Mouse (Mus musculus): ENCODE data around the gene Phf5a. TPM values are rescaled to one million over a fixed set of nuclear protein-coding genes. Genes with fewer than 3 reads are reported as not detected.

Gene Phf5a
- total RNA-seq, 2 experiments from 2014 or later = 32.5 to 35.0 TPM

DNA sequence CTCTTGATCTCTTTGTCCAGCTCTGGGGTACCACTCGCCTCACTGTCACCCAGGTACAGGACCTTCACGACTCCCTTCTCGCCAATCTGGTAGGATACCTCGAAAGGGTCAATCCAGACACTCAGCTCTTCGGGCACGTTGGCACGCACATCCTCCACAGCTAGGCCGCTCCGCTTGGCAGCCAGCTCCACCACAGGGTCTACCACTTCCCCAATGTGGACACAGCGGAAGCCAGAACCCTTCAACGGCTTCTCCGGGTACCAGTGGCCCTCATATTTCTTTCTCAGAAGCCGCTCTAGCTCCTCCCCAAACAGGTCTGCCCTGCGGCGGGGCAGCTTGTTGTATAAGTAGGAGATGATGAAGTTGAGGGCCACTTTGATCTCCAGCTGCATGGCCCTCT is 20.3 kb downstream of the Phf5a start:
- no peak for DNase-seq (ENCODE audit: low spot score in 2 of 2)

DNA sequence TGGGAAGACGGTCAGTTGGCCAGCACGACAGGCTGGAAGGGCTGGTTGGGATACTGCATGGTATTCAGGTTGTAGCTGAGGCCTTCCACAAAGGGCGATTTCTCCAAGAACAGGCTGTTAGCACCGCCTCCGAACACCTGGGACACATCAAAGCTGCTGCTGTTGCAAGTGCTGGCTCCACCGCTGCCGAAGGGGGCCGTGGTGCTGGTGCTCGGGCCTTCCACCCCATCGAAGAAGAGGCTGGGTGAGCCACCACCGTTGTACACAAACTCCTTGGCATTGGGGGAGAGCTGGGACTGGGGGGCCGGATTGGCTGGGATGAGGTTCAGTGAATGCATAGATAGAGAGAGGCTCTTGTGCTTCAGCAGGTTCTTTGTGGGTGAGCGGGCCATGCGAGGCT is 21.0 kb downstream of the Phf5a start:
- peak in 1 of 2 experiments; percentile 35 for DNase-seq (ENCODE audit: low spot score in 2 of 2)

DNA sequence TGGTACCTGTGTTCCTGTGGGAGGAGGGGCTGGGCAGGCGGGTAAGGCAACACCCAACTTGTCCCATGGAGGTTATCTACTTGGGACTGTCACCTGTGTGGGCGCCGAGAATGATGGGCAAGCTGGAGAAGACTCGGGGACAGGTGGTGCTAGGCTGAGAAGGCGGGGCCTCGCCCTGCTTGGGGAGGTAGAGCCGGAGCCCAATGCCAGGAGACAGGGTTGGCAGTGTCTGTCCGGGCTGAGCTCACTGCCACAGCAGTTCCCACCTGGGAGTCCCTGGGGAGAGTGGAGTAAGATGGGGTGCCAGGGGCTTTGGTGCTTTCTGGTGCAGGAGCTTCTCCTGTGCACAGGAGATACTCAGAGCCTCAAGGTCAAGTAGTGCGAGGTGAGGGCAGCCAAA is 22.6 kb downstream of the Phf5a start:
- DNase-seq (ENCODE audit: low spot score in 2 of 2) = no peak

DNA sequence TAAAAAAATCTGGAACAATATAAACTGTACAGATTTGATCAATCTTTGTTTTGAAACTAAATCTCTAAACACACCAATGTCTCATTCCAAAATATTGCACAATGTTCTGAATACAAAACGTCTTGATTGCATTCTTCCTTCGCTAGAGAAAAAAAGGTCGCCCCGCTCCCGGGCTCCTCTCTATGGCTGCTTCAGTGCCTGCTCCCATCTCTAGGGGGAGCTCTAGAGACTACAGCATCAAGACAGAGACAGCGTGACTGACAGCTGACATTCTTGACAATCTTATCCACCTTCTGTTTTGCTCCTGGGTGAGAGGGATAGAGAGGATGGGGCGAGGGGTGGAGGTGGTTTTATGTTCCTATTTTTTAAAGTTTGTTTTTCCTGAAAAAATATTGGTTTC is 23.4 kb downstream of the Phf5a start:
- DNase-seq (ENCODE audit: low spot score in 2 of 2) = peak; percentile 39 to 54

DNA sequence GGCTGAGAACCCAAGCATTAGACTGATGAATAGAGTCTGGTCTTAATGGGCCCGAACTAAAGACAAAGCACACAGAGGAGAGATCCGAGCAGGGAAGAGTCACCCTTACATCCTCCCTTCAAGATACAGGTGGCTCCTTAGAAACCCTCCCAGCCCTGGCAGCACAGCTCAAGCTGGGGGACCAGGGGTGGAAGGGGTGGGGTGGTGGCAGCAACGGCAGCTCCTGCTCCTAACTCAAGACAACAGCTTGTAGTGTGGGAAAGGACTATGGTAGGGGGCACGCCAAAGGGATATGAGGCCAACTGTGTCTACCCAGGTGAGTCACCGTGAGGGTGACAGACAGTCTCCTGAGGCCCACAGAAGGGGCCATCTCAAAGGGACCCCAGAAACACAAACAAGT is 23.9 kb downstream of the Phf5a start:
- no peak for DNase-seq (ENCODE audit: low spot score in 2 of 2)

DNA sequence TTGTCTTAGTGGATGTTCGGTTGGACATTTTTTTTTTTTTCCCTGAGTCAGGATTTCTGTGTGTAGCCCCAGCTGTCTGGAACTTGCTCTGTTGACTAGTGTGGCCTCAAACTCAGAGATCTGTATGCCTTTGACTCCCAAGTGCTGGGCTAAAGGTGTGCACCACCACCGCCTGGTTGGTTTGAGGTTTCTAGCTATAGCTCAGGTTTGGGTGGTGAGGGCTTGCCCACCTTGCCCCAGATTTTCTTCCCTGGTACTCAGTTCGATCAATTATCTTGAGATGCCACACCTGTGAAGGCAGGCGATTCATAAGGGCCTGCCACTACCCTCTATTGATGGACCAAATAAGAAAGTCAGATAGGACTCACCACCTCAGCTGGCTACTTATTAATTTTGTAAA is 24.6 kb downstream of the Phf5a start:
- no peak for DNase-seq (ENCODE audit: low spot score in 2 of 2)

DNA sequence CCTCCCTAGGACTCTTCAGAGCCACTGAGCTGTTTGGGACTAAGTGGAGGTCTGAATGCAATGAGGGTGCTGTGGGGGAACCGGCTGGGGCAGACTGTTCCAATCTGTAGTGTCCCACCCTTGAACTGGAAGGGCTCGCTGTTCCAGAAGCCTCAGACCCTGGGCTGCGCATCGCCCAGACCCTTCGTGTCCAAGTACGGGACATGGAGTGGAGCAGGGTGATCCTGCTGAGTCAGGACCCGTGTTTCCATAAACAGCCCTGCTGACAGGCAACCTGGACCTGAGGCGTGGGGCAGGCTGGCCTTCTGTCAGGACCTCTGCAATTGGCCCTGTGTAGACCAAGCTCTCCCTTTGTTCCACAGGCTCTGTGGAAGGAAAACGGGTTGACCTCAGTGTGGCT is 25.0 kb downstream of the Phf5a start:
- no peak for DNase-seq (ENCODE audit: low spot score in 2 of 2)

DNA sequence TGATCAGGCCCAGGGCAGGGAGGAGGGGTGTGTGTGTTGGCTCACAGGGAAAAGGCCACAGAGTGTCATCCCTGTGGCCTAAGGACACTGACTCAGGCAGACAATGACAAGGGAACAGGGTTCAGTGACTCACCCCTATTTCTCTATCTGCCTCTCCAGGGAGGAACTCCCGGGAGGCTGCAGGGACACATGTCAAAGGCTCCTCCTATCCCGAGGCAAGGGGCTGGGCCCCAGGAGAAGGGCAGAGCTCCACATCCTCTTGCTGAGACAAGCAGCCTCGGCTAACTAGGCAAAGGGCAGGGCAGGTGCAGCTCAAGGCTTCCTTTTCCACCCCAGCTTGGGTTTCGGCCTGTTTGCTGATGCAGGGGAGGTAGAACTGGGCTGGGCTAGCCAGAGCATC is 26.0 kb downstream of the Phf5a start:
- DNase-seq (ENCODE audit: low spot score in 2 of 2) = no peak

DNA sequence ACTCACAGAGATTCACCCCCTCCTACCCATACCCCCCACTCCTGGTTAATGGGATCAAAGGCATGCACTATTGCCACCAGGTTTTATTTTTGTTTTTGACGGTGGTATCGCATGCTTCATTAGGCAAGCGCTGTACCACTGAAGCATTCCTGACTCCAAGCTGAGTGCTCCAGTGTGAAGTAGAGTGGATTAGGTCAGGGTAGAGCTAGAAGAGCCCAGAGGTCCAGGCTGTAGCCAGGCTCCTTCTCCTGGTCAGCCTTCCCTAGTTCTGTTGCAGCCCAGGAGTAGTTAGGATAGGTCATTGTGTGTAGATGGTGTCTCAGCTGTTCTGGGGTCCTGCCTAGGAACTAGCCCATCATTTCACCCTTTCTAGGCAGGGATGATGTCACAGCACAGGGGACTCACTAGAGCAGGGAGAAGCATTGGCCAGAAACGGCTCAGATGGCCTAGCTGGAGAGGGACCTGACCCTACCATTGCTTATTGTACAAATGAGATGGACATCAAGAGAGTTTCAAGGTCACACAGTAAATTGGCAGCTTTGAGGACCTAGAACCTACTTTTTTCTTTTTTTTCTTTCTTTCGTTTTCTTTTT is 26.6 kb downstream of the Phf5a start:
- DNase-seq (ENCODE audit: low spot score in 2 of 2) = no peak

DNA sequence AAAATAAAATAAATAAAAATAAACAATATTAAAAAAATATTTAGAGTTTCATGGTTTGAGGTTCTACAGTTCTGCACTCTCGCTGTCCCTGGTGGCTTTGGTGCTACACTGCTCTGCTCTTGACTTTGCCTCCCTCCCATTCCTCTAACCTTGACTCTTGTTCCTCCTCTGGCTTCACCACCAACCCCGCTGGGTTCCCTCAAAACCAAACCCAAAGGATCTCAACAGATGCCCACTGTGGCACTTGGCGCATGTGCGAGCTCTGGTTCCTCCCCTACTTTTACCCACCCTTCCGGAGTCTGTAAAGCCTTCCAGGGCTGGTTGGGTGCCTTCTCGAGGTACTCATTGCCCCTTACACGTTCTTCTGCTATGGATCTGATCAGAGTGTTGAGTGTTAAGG is 29.4 kb downstream of the Phf5a start:
- DNase-seq (ENCODE audit: low spot score in 2 of 2) = no peak

DNA sequence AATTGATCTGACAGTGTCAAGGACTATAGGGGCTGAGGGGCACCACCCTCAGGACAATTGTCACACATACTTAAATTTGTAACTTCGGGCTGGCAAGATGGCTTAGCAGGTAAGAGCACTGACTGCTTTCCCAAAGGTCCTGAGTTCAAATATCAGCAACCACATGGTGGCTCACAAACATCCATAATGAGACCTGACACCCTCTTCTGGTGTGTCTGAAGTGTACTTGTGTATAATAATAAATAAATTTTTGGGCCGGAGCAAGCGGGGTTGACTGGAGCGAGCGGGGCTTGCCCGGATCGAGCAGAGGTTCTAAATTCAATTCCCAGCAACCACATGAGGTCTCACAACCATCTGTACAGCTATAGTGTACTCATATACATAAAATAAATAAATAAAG is 31.4 kb downstream of the Phf5a start:
- DNase-seq (ENCODE audit: low spot score in 2 of 2) = no peak

DNA sequence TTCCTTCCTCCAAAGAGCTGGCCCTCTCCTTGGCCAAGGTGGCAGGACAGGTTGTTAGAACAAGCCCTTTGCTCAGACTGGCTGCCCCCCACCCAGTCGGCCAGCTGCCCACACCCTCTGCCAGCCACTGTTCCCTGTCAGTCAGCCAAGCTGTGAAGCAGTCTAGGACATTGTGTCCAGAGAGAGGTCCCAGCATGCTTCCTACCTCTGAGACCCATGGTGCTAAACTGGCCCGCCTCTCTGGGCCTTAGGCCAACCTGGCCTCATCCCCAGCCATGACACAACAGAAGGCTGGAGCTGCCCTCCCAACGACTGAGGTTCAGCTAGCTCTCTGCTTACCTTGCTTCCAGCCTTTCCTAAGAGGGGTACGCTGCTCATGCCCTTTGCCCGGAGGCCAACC is 32.1 kb downstream of the Phf5a start:
- peak; percentile 62 to 69 for DNase-seq (ENCODE audit: low spot score in 2 of 2)

DNA sequence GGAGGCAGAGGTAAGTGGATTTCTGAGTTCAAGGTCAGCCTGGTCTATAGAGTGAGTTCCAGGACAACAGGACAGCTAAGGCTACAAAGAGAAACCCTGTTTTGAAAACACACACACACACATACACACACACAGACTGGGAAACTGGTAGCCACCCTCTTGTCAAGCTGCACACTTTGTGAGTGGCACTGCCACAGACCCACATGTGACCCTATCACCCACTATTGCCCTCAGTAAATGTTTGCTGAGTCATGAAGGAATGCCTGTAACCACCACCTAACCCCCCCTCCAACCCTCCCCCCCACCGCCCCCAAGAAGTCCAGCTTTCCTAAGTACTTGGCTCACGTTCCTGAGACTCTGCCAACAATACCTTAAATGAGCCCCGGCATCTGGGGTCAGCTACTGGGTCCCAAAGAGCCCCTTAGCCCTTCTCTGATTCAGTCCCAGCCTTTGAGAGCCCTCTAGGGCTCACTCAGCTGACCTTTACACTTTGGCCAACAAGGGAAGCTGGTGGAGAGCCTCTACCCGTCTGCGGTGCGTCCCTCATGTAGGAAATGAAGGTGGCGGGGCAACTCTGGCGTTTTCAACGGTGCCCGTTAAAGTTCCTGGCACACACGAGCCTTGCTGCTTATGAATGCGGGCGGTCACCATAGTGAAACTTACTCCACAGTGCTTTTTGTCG is 33.0 kb downstream of the Phf5a start:
- no peak for DNase-seq (ENCODE audit: low spot score in 2 of 2)

DNA sequence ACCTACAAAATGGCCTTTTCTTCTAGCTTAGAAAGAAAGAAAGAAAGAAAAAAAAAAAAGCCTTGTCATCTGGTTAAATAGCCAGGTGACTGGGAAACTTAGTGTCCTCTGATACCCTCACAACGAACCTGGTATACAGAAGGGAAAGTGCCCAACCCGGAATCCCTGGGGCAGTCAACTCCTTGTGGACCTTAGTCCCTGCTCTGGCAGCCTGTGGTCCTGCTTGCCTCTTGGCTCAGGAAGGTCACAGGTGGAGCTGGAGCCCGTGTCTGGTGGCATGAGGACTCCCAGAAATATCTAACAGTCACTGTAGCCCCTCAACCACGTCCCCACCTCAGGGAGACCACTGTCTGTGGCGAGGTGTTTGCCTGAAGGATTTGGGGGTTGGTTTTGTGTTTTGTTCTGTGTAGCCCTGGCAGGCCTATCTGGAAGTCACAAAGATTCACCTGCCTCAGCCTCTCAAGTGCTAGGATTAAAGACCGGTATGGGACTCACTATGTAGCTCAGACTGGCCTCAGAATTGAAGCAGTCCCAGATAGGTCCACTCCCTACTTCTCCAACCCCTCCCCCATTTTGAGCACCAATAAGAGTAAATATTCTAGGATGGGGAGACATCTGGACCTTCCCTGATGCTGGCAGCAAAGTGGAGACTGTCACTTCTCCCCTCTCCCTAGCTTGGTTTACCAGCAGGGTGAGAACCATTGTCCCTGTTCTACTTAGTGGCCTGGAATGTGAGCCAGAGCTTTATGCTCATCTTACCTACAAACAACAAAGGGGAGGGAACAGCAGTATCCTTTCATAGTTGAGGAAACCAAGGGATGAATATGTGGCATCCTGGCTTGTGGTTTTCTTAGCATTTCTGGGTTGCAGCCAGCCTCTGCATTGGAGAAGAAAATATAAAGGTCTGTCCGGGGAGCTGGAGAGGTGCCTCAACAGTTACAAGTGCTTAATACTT is 34.5 kb downstream of the Phf5a start:
- DNase-seq (ENCODE audit: low spot score in 2 of 2) = no peak

DNA sequence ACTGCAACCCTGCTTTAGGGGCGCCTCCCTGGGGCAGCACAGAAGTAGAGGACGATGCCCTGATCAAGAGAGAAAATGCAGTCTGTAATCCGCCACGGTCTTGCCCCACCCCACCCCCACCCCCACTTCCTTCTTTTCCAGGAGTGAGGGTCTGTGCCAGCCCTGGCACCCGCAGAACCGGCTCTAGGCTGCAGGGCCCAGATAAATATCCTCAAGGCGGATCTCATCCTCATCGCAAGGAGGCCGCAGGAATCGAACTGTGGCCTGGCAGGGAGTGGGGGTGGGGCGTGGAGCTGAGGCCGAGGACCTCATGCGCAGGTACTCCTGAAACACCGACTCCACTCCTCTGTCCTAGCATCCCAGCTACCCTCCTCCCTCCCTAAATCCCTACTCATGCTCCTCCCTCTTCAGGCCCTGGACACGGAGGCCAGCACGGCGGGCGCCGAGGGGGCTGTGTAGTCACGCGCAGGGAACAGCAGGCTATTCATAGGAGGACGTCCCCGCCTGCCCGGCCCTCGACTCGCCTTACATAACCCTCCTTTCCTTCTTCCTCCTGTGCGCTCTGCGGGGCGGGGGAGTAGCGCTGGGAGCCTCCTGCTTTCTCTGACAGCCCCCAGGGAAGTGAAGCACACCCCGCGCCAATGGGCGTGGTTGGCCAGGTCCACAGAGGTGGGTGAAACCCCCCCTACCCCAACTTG is 35.4 kb downstream of the Phf5a start:
- peak; percentile 86 to 94 for DNase-seq (ENCODE audit: low spot score in 2 of 2)

DNA sequence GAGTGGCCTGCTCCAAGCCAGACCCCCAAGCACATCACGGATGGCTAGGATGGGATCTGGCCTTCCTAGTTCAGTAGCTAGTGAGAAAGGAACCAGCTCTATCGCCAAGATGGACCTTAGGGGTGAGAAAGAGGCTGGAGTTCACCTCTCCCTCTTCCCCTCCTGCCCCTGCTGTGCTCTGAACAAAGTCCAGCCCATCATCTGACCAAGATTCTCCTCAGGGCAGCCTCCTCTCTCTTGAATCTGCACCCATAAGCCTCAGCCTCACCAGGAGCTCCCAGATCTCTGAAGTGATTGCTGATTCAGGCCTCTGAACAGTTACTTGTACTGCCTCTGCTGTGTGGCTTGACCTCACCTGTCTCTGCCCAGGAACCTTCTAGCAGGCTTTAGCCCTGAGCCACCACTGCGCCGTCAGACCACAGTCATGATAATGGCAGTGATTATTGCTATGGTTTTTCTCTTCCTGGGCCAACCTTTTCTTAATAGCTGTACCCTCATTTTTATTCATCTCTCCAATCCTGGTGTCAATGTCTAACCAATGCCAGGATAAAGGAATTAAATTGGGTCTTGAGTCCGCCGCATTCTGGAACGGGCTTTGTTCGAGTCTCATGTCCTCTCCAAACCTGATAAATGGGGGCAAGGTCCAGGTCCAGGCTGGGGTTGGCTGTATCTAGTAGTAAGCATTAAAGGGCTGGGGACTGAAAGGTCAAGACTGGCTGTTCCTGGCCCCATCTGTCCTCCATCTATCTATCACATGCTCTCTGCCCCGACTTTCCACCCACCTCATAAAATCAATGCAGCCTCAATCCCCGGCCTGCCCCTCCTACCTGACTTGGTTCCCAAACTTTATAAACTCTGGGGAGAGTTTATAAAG is 36.5 kb downstream of the Phf5a start:
- DNase-seq (ENCODE audit: low spot score in 2 of 2) = no peak

DNA sequence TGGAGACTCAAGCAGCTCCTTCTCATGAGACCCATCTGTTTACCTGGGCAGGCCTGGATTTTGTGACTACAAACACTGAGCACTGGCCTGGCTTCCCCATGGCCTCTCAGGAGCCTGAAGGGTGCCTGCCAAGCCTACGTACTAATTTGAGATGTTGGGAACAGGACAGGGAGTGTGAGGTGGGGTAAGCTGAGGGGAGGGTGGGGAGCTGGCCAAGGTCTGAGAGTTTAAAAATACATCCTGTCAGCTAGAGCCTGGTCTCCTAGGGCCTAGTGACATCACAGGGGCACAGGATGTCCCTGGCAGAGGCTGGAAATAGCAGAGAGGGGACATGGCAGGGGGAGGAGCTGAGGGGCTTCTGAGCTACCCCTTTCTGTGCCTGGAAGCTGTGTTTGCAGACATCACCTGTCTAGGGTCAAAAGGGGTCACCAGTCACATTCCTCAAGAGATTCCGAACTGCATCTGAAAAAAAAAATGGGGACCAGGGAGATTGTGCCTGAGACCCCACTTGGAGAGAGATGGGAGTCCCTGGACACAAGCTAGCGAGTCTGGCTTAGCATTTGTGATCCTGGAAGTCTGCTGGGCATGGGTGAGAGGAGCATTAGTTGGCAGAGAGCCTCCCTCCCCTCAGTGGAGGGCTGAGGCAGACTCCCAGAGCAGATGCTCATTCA is 37.4 kb downstream of the Phf5a start:
- DNase-seq (ENCODE audit: low spot score in 2 of 2) = no peak

DNA sequence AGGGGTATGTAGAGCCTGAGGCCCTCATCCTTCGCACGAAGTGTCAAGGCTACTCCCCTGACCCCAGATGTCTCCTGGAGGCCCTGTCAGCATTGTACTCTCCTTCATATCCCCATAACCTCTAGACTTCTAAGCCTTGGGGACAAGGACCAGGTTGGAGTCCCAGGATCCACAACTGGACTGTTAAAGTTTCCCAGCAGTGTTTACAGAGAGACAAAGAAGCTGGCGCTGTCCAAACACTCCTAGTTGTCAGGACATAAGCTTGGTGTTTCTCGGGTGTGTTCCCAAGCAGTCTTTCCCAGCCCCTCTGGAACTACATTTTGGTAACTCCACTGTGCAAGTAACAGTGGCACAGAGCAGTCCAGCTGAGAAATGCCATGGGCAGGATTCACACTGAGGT is 38.2 kb downstream of the Phf5a start:
- DNase-seq (ENCODE audit: low spot score in 2 of 2) = no peak

DNA sequence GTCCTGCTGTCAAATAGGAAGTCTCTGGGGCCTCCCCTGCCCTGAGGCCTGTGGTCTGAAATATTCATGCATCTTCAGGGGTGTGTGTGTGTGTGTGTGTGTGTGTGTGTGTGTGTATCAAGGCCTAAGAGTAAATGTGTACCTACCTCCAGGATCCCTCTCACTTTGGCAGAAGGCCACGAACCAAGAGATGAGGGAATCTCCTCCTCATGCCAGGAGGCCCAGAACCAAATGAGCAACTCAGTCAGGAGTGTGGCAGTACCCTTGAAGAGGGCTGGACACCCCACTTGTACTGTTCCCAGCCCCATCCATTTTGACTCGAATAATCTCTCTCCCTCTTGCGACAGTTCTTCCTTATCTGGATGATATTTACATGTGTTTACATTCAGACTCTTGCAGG is 39.5 kb downstream of the Phf5a start:
- no peak for DNase-seq (ENCODE audit: low spot score in 2 of 2)
